Mouse (Mus musculus): ENCODE data around the gene Lrrc4c.

DNA sequence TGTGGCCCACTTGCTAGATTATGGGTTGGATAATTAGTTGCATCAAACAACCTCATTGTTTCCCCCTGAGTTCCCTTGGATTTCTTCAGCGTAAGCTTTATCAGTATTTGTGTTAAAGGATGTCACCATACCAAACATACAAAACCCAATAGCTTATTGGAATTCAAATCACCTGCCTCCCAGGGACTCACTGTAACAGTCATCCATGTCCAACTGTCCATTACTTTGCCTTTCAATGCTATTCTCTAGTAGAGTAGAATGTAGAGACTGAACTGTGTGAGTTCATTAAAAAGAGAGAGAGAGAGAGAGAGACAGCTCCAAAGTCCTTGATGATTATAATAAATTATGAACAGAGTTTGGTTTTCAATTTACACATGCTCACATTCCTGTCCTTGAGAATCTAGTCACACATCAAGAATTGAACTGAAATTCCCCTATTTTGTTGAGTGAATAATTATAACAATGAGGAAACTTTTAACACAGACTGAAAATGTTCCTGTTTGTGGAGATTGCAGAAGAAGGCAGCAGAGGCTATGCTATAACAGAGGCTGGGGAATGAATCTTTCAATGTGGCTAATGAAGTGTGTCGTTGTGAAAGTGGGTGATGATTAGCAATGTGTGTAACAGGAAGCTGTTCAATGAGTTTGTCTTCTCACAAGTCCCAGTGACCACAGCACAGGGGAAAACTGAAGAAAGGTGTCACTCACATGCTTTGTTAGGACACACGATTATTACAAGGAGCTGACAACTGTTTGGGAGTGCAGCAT is 181.3 kb downstream of the Lrrc4c start:
- TF ChIP-seq CTCF (IDR thresholded peaks at IDR 0.05; ENCODE audit: insufficient read depth, low read length) (no peak), POLR2A (IDR thresholded peaks at IDR 0.05; ENCODE audit: borderline replicate concordance, extremely low read depth, low read depth, low read length) (no peak)
